Mouse (Mus musculus) CH12.LX (cell line): Measurements from ENCODE around the gene Cdk2.

Experiments used
- CHD1 ChIP-seq: IDR thresholded peaks from 2 replicates; pipeline ENCODE4 v1.6.1; 2012; ENCODE audit warnings: low read depth, low read length, improper control_type of control experiment, inconsistent platforms
- CTCF ChIP-seq, 2 experiments: IDR thresholded peaks in 1 of 2; conservative IDR thresholded peaks in 1 of 2; 2 replicates each; pipeline ENCODE4 v1.5.1; 2011 to 2012; ENCODE audit warnings: low read depth in 2 of 2, low read length in 2 of 2, improper control_type of control experiment in 1 of 2, inconsistent platforms in 1 of 2, mild to moderate bottlenecking in 1 of 2, moderate library complexity in 1 of 2
- JUN ChIP-seq: IDR thresholded peaks from 2 replicates; pipeline ENCODE4 v1.6.1; 2011; ENCODE audit warnings: low read depth, mild to moderate bottlenecking, low read length, improper control_type of control experiment, moderate library complexity; ENCODE audit not compliant: insufficient read depth
- JUND ChIP-seq: conservative IDR thresholded peaks from 2 replicates; pipeline ENCODE4 v1.6.1; 2011; ENCODE audit warnings: low read depth, low read length, improper control_type of control experiment
- MAZ ChIP-seq: IDR thresholded peaks from 2 replicates; pipeline ENCODE4 v1.6.1; 2012; ENCODE audit warnings: low read depth, mild to moderate bottlenecking, inconsistent platforms, low read length, improper control_type of control experiment, moderate library complexity
- MYC ChIP-seq: IDR thresholded peaks from 2 replicates; pipeline ENCODE4 v1.6.1; 2011; ENCODE audit warnings: low read depth, mild to moderate bottlenecking, improper control_type of control experiment, low read length
- POLR2AphosphoS2 ChIP-seq: IDR thresholded peaks from 2 replicates; pipeline ENCODE4 v1.6.1; 2011; ENCODE audit warnings: low read depth, low read length, improper control_type of control experiment
- RAD21 ChIP-seq: IDR thresholded peaks from 2 replicates; pipeline ENCODE4 v1.6.1; 2011; ENCODE audit warnings: low read depth, mild to moderate bottlenecking, low read length, improper control_type of control experiment, moderate library complexity
- SIN3A ChIP-seq: IDR thresholded peaks from 2 replicates; pipeline ENCODE4 v1.6.1; 2012; ENCODE audit warnings: low read length, improper control_type of control experiment, inconsistent platforms
- TBP ChIP-seq: conservative IDR thresholded peaks from 2 replicates; pipeline ENCODE4 v1.6.1; 2011; ENCODE audit warnings: low read depth, low read length, improper control_type of control experiment
- USF2 ChIP-seq: conservative IDR thresholded peaks from 2 replicates; pipeline ENCODE4 v1.6.1; 2011; ENCODE audit warnings: low read depth, low read length, improper control_type of control experiment
- ZC3H11A ChIP-seq: IDR thresholded peaks from 2 replicates; pipeline ENCODE4 v1.6.1; 2012; ENCODE audit warnings: low read depth, mild to moderate bottlenecking, inconsistent platforms, low read length, improper control_type of control experiment
- ZMIZ1 ChIP-seq: IDR thresholded peaks from 2 replicates; pipeline ENCODE4 v1.6.1; 2012; ENCODE audit warnings: low read depth, mild to moderate bottlenecking, inconsistent platforms, low read length, improper control_type of control experiment

DNA sequence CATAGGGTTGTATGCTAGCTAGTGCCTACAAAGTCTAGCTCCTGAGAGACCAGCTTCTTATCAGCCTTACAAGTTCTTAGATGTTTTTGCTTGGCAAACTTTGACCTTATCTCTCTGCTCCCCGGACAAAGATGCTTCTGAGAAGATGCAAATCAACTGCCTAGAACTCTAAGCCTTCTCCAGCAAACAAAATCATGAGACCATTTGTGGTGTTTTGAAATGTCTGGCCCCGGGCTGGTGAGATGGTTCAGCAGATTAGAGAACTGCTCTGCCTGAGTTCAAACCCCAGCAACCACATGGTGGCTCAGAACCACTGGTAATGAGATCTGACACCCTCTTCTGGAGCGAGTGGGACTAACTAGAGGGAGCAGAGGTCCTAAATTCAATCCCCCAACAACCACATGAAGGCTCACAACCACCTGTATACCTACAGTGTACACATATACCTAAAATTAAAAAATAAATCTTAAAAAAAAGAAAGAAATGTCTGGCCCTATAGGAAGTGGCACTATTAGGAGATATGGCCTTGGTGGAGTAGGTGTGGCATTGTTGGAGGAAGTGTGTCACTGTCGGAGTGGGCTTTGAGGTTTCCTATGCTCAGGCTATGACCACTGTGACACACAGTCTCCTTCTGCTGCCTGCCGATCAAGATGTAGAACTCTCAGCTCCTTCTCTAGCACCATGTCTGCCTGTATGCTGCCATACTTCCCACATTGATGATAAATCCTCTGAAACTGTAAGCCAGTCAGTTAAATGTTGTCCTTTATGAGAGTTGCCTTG, 41.2 kb downstream of the Cdk2 start:
- TF ChIP-seq CTCF (conservative IDR thresholded peaks at IDR 0.05 in 1 of 2, IDR thresholded peaks at IDR 0.05 in 1 of 2; ENCODE audit: low read depth in 2 of 2, low read length in 2 of 2) (peak in 1 of 2 experiments; percentile 28; a peak in 2 of 4 replicates), JUND (no peak), ZC3H11A (no peak), USF2 (no peak), CHD1 (no peak), RAD21 (no peak; the same call in none of the 2 replicates), ZMIZ1 (no peak), SIN3A (no peak), MYC (no peak), TBP (no peak), JUN (no peak), POLR2AphosphoS2 (no peak), MAZ (no peak)
